Mouse (Mus musculus): ENCODE data around the gene Tmem60. TPM values are rescaled to one million over a fixed set of nuclear protein-coding genes. Genes with fewer than 3 reads are reported as not detected.
A peak's percentile ranks its signal among the peaks of the same experiment; 100 is the strongest.

Gene Tmem60
- total and polyA plus RNA-seq, 3 experiments: 3.5 to 52.2 (median 43.8) TPM

- peaks cover 70% of the 10 kb centered on the region for H3K4me1 ChIP-seq (ENCODE audit: insufficient read depth, low read depth, low read length)
- TF ChIP-seq GATA1 (IDR thresholded peaks at IDR 0.05; ENCODE audit: borderline replicate concordance, low read length) (no peak), TAL1 (conservative IDR thresholded peaks at IDR 0.05; ENCODE audit: low read depth, low read length) (peak; percentile 65), GATA2 (IDR thresholded peaks at IDR 0.05; ENCODE audit: borderline replicate concordance, low read depth, low read length) (no peak), POLR2AphosphoS5 (IDR thresholded peaks at IDR 0.05; ENCODE audit: insufficient replicate concordance, low read depth, low read length) (no peak)
- no peak for DNase-seq (ENCODE audit: low spot score)
- no peak overlapping the region for H3K4me3 ChIP-seq (ENCODE audit: low read depth, low read length)
- peak; percentile 54; the same call in 1 of the 2 replicates for ATAC-seq (ENCODE audit: extremely low read depth, insufficient number of reproducible peaks, low FRiP score, poor library complexity, severe bottlenecking)
- no peaks in the 10 kb centered on the region for H3K9me3 ChIP-seq (replicated peaks)
- peaks cover 25% of the 10 kb centered on the region for H3K36me3 ChIP-seq (replicated peaks)
- no peaks in the 10 kb centered on the region for H3K27me3 ChIP-seq (ENCODE audit: insufficient read depth, low read length)
These were observed 49.3 kb downstream of the Tmem60 start for GRCm38 (mm10) chr5:20931300-20931699.

GRCm38 (mm10) chr5:20932585-20932984 lies 50.6 kb downstream of the Tmem60 start:
- TF ChIP-seq TAL1 (conservative IDR thresholded peaks at IDR 0.05; ENCODE audit: low read depth, low read length) (peak; percentile 30; the same call in 1 of the 2 replicates), POLR2AphosphoS5 (IDR thresholded peaks at IDR 0.05; ENCODE audit: insufficient replicate concordance, low read depth, low read length) (no peak), GATA1 (IDR thresholded peaks at IDR 0.05; ENCODE audit: borderline replicate concordance, low read length) (no peak)
- peaks cover 77% of the 10 kb centered on the region for H3K4me1 ChIP-seq (ENCODE audit: insufficient read depth, low read depth, low read length)
- no peaks in the 10 kb centered on the region for H3K9me3 ChIP-seq (replicated peaks)
- H3K4me3 ChIP-seq (ENCODE audit: low read depth, low read length): no peak overlapping the region; the same call in 1 of the 2 replicates
- no peaks in the 10 kb centered on the region for H3K27me3 ChIP-seq (ENCODE audit: insufficient read depth, low read length)
- DNase-seq (ENCODE audit: low spot score) (no peak), ATAC-seq (ENCODE audit: extremely low read depth, insufficient number of reproducible peaks, low FRiP score, poor library complexity, severe bottlenecking) (peak; percentile 73)
- H3K36me3 ChIP-seq (replicated peaks): peaks cover 23% of the 10 kb centered on the region

GRCm38 (mm10) chr5:20935934-20936333 lies 53.9 kb downstream of the Tmem60 start:
- H3K4me3 ChIP-seq (ENCODE audit: low read depth, low read length): peak overlapping the region; percentile 46; the same call in 1 of the 2 replicates
- H3K27me3 ChIP-seq (ENCODE audit: insufficient read depth, low read length): no peaks in the 10 kb centered on the region
- peaks cover 39% of the 10 kb centered on the region for H3K36me3 ChIP-seq (replicated peaks)
- DNase-seq (ENCODE audit: low spot score) (no peak), ATAC-seq (ENCODE audit: extremely low read depth, insufficient number of reproducible peaks, low FRiP score, poor library complexity, severe bottlenecking) (no peak)
- no peaks in the 10 kb centered on the region for H3K9me3 ChIP-seq (replicated peaks)
- H3K4me1 ChIP-seq (ENCODE audit: insufficient read depth, low read depth, low read length): peaks cover 80% of the 10 kb centered on the region
- TF ChIP-seq POLR2AphosphoS5 (IDR thresholded peaks at IDR 0.05; ENCODE audit: insufficient replicate concordance, low read depth, low read length) (no peak), GATA2 (IDR thresholded peaks at IDR 0.05; ENCODE audit: borderline replicate concordance, low read depth, low read length) (no peak), CTCF (IDR thresholded peaks at IDR 0.05; ENCODE audit: low read depth, low read length) (no peak), TAL1 (conservative IDR thresholded peaks at IDR 0.05; ENCODE audit: low read depth, low read length) (no peak), GATA1 (IDR thresholded peaks at IDR 0.05; ENCODE audit: borderline replicate concordance, low read length) (no peak)

Other genes starting within 250 kb of the Tmem60 start
- gene Phtf2, start 67 bp upstream of the Tmem60 start, total RNA-seq (2014; fragmentation: Nextera tagmentation): 43.3 and 44.0 TPM in 2 replicates
- gene Phtf2, start 67 bp upstream of the Tmem60 start, total RNA-seq (2017): 35.7 and 43.5 TPM in 2 replicates
- 5.4 and 5.8 TPM in 2 replicates for gene Phtf2, start 67 bp upstream of the Tmem60 start, polyA plus RNA-seq (2012)
- 90.5 and 90.8 TPM in 2 replicates for gene Rsbn1l, start 74.2 kb downstream of the Tmem60 start, total RNA-seq (2014; fragmentation: Nextera tagmentation)
- 63.7 and 69.7 TPM in 2 replicates for gene Rsbn1l, start 74.2 kb downstream of the Tmem60 start, total RNA-seq (2017)
- 15.7 and 16.7 TPM in 2 replicates for gene Rsbn1l, start 74.2 kb downstream of the Tmem60 start, polyA plus RNA-seq (2012)
- 112 and 137 TPM in 2 replicates for gene Ptpn12, start 173.7 kb downstream of the Tmem60 start, total RNA-seq (2014; fragmentation: Nextera tagmentation)
- 84.7 and 95.6 TPM in 2 replicates for gene Ptpn12, start 173.7 kb downstream of the Tmem60 start, total RNA-seq (2017)
- gene Ptpn12, start 173.7 kb downstream of the Tmem60 start, polyA plus RNA-seq (2012): 25.4 and 59.0 TPM in 2 replicates